Mouse (Mus musculus) kidney, adult 2 months (tissue): Measurements from ENCODE around the gene Ss18l2.

Experiments
- CTCF ChIP-seq: fragments of 200-500 bp; conservative IDR thresholded peaks from 2 replicates; pipeline ENCODE4 v1.5.1; 2011; ENCODE audit warnings: low read depth, mild to moderate bottlenecking, control low read depth, low read length, moderate library complexity, mixed read lengths; ENCODE audit not compliant: insufficient read depth, insufficient read length
- POLR2A ChIP-seq: fragments of 200-500 bp; IDR thresholded peaks from one replicate; pipeline ENCODE4 v1.6.1; 2011; ENCODE audit warnings: low read depth, low read length, control low read depth

- TF ChIP-seq CTCF, result no peak
- TF ChIP-seq POLR2A, result no peak
Measured at GRCm38 (mm10) chr9:121741168-121741567, 31.0 kb downstream of the Ss18l2 start.
